Mouse (Mus musculus) C2C12 (cell line): ENCODE results near the gene Hist1h2be. TPM values are rescaled to one million over a fixed set of nuclear protein-coding genes. Genes with fewer than 3 reads are reported as not detected.
"Not testable (repeated sequence)": the region's sequence is repeated elsewhere in the genome, so short reads cannot be mapped to it uniquely, and the experiment has no call there.

Experiments
- H3K27me3 ChIP-seq: one replicate; pipeline ENCODE4 v1.6.1; 2011; ENCODE audit not compliant: control insufficient read depth, insufficient read depth, insufficient read length
- H3K36me3 ChIP-seq: one replicate; pipeline ENCODE4 v1.6.1; 2011; ENCODE audit not compliant: control insufficient read depth, insufficient read depth
- H3K4me3 ChIP-seq: one replicate; pipeline ENCODE4 v1.5.1; 2011; ENCODE audit warnings: mild to moderate bottlenecking, control low read depth; ENCODE audit not compliant: poor library complexity, insufficient read depth, severe bottlenecking
- H3K79me2 ChIP-seq: one replicate; pipeline ENCODE4 v1.6.1; 2011; ENCODE audit not compliant: control insufficient read depth, insufficient read depth
- H3K79me3 ChIP-seq: one replicate; pipeline ENCODE4 v1.6.1; 2011; ENCODE audit warnings: low read depth, control low read depth
- H3ac ChIP-seq: one replicate; pipeline ENCODE3; 2011; ENCODE audit warnings: low read depth; ENCODE audit not compliant: control insufficient read depth, insufficient read length
- CEBPB ChIP-seq: IDR thresholded peaks from one replicate; pipeline ENCODE4 v1.6.1; 2011; ENCODE audit warnings: low read depth, mild to moderate bottlenecking, control low read depth, moderate library complexity
- CTCF ChIP-seq: IDR thresholded peaks from one replicate; pipeline ENCODE4 v1.5.1; 2011; ENCODE audit not compliant: control insufficient read depth, insufficient read depth, insufficient read length
- MAX ChIP-seq: IDR thresholded peaks from one replicate; pipeline ENCODE4 v1.6.1; 2011; ENCODE audit warnings: mild to moderate bottlenecking, control low read depth
- MYOD1 ChIP-seq: IDR thresholded peaks from one replicate; pipeline ENCODE4 v1.6.1; 2011; ENCODE audit warnings: low read depth; ENCODE audit not compliant: control insufficient read depth, insufficient read length
- MYOG ChIP-seq: IDR thresholded peaks from one replicate; pipeline ENCODE4 v1.6.1; 2011; ENCODE audit not compliant: control insufficient read depth, insufficient read length; ENCODE audit errors: extremely low read depth
- polyA plus RNA-seq: library from polyadenylated mRNA; unstranded; fragments of >200 nt; fragmentation: generic; extraction: Trizol; gene quantifications from one replicate; pipeline ENCODE4 v1.2.1, GENCODE M21; 2012; ENCODE audit warnings: missing spikeins

Hist1h2be gene
- polyA plus RNA-seq, 1 experiment: 0.98 TPM

DNA sequence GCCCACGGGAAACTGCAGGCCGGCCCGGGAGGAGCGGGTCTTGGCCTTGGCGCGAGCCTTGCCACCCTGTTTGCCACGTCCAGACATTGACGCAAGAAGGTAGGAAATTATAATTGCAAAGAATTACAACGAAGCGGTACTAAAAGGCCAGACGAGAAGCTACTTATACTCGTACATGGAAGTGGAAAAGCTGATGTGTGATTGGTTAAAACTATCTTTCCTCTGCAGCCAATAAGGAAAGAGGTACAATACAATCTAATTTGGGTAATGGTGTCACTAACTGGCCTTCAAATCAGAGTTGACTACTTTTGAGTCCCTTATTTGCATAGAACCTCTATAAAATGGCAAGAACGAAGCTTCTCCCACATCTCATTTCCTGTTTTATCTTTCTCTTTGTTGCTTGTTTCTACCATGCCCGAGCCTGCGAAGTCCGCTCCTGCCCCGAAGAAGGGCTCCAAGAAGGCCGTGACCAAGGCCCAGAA lies 49.9 kb downstream of the Hist1h2be start, which contains the start of the genes Hist1h2ae and Hist1h2bg:
Gene Hist1h2ae (minus strand): TSS at position 199 of the 482 bp plus-strand sequence.
Gene Hist1h2bg (plus strand): TSS at position 375 of the 482 bp plus-strand sequence.
- TF ChIP-seq MAX: no peak
- TF ChIP-seq CEBPB: peak; percentile 64
- no peaks in the 10 kb centered on the region for H3K79me3 ChIP-seq
- H3K79me2 ChIP-seq: no peaks in the 10 kb centered on the region
- no peaks in the 10 kb centered on the region for H3K36me3 ChIP-seq
- no peaks in the 10 kb centered on the region for H3K27me3 ChIP-seq
- peak within 1 kb of the TSS; percentile 40 for H3ac ChIP-seq
- H3K4me3 ChIP-seq: peak within 1 kb of the TSS; percentile 27

DNA sequence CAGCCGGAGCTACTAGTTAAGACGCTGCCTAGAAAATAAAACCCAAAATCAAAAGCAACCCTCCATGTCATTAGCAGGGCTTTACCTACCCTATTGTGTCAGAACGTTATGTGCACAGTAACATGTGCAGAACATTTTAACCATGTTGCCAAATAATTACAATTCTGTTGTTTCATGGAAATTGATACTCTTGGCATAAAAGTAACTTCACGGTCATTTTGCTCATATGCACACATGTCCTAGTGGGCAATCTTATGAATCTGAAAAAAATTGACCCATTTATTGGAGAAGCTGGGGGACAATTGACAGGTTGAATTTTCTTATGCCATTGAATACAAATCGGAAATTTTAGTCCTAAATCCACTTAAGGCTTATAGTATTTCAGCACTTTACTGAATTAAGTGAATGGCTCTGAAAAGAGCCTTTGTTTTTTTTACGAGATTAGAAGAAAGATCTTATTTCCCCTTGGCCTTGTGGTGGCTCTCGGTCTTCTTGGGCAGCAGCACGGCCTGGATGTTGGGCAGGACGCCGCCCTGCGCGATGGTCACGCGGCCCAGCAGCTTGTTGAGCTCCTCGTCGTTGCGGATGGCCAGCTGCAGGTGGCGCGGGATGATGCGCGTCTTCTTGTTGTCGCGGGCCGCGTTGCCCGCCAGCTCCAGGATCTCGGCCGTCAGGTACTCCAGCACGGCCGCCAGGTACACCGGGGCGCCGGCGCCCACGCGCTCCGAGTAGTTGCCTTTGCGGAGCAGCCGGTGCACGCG lies 50.5 kb downstream of the Hist1h2be start:
- not testable (repeated sequence) for H3K4me3 ChIP-seq, H3K79me3 ChIP-seq, H3K27me3 ChIP-seq, H3K79me2 ChIP-seq, H3K36me3 ChIP-seq
- peak overlapping the region; percentile 40 for H3ac ChIP-seq

DNA sequence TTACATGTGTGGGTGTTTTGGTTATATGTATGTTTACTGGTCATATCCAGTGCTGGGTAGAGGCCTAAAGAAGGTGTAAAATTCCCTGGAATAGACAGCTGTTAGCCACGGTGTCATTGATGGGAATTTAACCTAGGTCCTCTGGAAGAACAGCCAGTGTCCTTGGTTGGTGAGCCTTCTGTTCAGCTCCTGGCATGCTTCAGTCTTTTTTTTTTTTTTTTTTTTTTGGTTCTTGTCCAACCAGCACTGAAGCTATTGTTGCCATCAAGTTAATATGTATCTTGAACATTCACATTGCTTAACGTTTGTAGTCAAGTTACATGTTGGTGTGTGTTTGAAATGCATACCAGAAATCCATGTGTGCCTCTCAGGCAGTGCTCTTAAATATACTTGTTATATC lies 56.4 kb downstream of the Hist1h2be start:
- Histone ChIP-seq H3K79me3 (no peaks in the 10 kb centered on the region), H3K4me3 (no peak overlapping the region), H3ac (no peak overlapping the region), H3K79me2 (no peaks in the 10 kb centered on the region), H3K36me3 (no peaks in the 10 kb centered on the region), H3K27me3 (no peaks in the 10 kb centered on the region)
- no peak for TF ChIP-seq CTCF

DNA sequence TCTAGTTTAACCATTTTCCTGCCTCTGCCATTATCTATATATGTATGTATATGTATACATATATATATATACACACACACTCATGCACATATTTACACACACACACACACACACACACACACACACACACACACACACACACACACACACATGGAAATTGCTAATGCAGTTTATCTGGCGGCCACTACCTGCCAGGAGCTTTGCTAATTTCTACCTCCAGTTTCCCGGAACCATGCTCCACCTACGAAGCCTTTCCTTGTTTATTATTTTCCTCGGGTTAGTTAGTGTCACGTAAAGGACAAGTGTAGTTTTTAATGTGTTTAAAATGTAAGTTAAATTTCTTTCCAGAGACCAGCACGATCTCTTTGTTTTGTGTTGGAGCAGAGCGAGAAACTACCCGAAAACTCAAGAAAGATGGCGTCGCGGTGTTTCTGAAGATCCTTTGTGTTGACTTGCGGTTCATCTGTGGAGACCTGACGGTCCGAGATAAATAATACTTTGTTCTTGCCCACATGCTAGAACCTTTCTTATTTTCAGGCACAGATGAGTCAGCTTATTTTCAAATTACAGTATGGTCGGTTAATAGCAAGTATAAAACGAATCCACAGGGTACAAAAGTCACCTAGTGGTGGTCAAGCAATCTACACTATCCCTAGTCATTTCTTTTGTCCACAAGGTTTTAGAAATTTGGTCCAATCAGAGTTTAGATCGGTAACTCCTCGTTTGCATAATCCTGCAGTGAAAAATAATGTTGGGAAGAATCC lies 58.0 kb downstream of the Hist1h2be start:
- Histone ChIP-seq H3K79me2 (no peaks in the 10 kb centered on the region), H3ac (peak overlapping the region; percentile 63), H3K36me3 (no peaks in the 10 kb centered on the region), H3K4me3 (no peak overlapping the region), H3K27me3 (no peaks in the 10 kb centered on the region), H3K79me3 (no peaks in the 10 kb centered on the region)
- no peak for TF ChIP-seq MYOG
- TF ChIP-seq MYOD1: no peak
- TF ChIP-seq CEBPB: peak; percentile 3

DNA sequence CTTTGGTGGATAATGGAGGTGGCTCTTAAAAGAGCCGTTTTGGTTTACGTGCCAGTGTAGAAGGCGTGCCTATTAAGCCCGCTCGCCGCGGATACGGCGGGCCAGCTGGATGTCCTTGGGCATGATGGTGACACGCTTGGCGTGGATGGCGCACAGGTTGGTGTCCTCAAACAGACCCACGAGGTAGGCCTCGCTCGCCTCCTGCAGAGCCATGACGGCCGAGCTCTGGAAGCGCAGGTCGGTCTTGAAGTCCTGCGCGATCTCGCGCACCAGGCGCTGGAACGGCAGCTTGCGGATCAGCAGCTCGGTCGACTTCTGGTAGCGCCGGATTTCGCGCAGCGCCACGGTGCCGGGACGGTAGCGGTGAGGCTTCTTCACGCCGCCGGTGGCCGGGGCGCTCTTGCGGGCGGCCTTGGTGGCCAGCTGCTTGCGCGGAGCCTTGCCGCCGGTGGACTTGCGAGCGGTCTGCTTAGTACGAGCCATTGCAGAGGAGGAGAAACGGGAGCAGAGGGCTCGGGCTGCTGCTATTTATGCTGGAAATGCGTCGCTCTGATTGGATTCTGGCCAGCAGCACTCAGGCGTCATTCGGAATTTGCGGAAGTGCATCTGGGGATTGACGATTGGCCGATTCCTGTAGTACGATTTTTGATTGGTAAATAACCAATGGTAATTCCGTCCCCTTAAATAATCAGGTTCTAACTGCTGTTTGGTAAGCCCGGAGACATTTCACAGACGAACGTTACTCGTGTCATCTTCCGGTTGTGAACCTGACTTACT lies 58.9 kb downstream of the Hist1h2be start, which contains the start of gene Hist1h3e:
Gene Hist1h3e (minus strand): TSS at position 487 of the 777 bp plus-strand sequence.
- H3K27me3 ChIP-seq, H3K36me3 ChIP-seq, H3K79me3 ChIP-seq, H3K79me2 ChIP-seq, H3K4me3 ChIP-seq: not testable (repeated sequence)
- H3ac ChIP-seq: peak within 1 kb of the TSS; percentile 63

GRCm38 (mm10) chr13:23561531-23561882 lies 59.4 kb downstream of the Hist1h2be start:
- not testable (repeated sequence) for H3ac ChIP-seq, H3K79me2 ChIP-seq

GRCm38 (mm10) chr13:23560699-23561098 lies 60.2 kb downstream of the Hist1h2be start:
- not testable (repeated sequence) for H3K36me3 ChIP-seq, H3K27me3 ChIP-seq, H3K79me3 ChIP-seq

More at GRCm38 (mm10) chr13:23561531-23561882, 59.4 kb downstream of the Hist1h2be start:
- H3K79me3 ChIP-seq, H3K4me3 ChIP-seq, H3K27me3 ChIP-seq, H3K36me3 ChIP-seq: not testable (repeated sequence)

More at GRCm38 (mm10) chr13:23560699-23561098, 60.2 kb downstream of the Hist1h2be start:
- not testable (repeated sequence) for H3K4me3 ChIP-seq, H3K79me2 ChIP-seq, H3ac ChIP-seq
